Mouse (Mus musculus) liver, embryonic 12.5 days (tissue): Measurements from ENCODE around the gene Myo19. TPM values are rescaled to one million over a fixed set of nuclear protein-coding genes. Genes with fewer than 3 reads are reported as not detected.

Experiments used
- ATAC-seq: fragments of 200-750 bp; cut with Nextera tagmentation; 2 replicates; pipeline ENCODE4 v1.8.0; 2017; ENCODE audit warnings: moderate number of reproducible peaks, mild to moderate bottlenecking, moderate library complexity
- H3K27ac ChIP-seq: fragments of 300-500 bp; sonication (generic); 2 replicates; pipeline ENCODE4 v1.5.1; 2016; ENCODE audit warnings: mild to moderate bottlenecking
- H3K27me3 ChIP-seq: fragments of 300-500 bp; sonication (generic); replicated peaks from 2 replicates; pipeline ENCODE4 v1.6.1; 2016; ENCODE audit warnings: mild to moderate bottlenecking, moderate library complexity
- H3K36me3 ChIP-seq: fragments of 300-500 bp; sonication (generic); 2 replicates; pipeline ENCODE4 v1.6.1; 2016; ENCODE audit warnings: mild to moderate bottlenecking, moderate library complexity
- H3K4me1 ChIP-seq: fragments of 300-500 bp; sonication (generic); 2 replicates; pipeline ENCODE4 v1.6.1; 2016
- H3K4me2 ChIP-seq: fragments of 300-500 bp; sonication (generic); 2 replicates; pipeline ENCODE4 v1.6.1; 2016; ENCODE audit warnings: mild to moderate bottlenecking, moderate library complexity
- H3K4me3 ChIP-seq: fragments of 300-500 bp; sonication (generic); 2 replicates; pipeline ENCODE4 v1.5.1; 2016; ENCODE audit warnings: mild to moderate bottlenecking, moderate library complexity
- H3K9ac ChIP-seq: fragments of 300-500 bp; sonication (generic); 2 replicates; pipeline ENCODE4 v1.6.1; 2016; ENCODE audit warnings: mild to moderate bottlenecking, moderate library complexity
- H3K9me3 ChIP-seq: fragments of 300-500 bp; sonication (generic); replicated peaks from 2 replicates; pipeline ENCODE4 v1.6.1; 2016; ENCODE audit warnings: mild to moderate bottlenecking, moderate library complexity
- WGBS: fragments of 180-500 bp; shearing (Covaris S2); methylation state at CpG from one replicate; pipeline ENCODE4 v1.1.7; 2016; ENCODE audit not compliant: insufficient replicate concordance; 5-methylcytosine and 5-hydroxymethylcytosine counted together
- microRNA-seq: library from miRNA; unstranded; fragments of <30 nt; microRNA quantifications from one replicate; pipeline ENCODE4, GENCODE M21; 2017
- polyA plus RNA-seq: library from polyadenylated mRNA; unstranded; fragments of >200 nt; fragmentation: Nextera tagmentation; extraction: Ambion mirVana; gene quantifications from 2 replicates; pipeline ENCODE4 v1.2.1, GENCODE M21; 2016

The Myo19 gene
- polyA plus RNA-seq, 1 experiment from 2014 or later, result 7.6 TPM

GRCm38 (mm10) chr11:84956400-84956799, 76.5 kb downstream of the Myo19 start:
- peaks cover 83% of the 10 kb centered on the region for H3K27me3 ChIP-seq
- ATAC-seq, result no peak

GRCm38 (mm10) chr11:84957171-84957570, 77.2 kb downstream of the Myo19 start:
- no peak for ATAC-seq
- Histone ChIP-seq H3K4me1 (peaks cover 26% of the 10 kb centered on the region), H3K27ac (no peak overlapping the region), H3K4me3 (no peak overlapping the region), H3K27me3 (peaks cover 84% of the 10 kb centered on the region), H3K9me3 (no peaks in the 10 kb centered on the region), H3K36me3 (no peaks in the 10 kb centered on the region), H3K4me2 (peak overlapping the region; percentile 53; the same call in 1 of the 2 replicates), H3K9ac (no peak overlapping the region)
- WGBS, result 2% methylated on average over 15 of the region's 15 CpGs

More at GRCm38 (mm10) chr11:84956400-84956799, 76.5 kb downstream of the Myo19 start:
- WGBS, result 22% methylated on average over 5 of the region's 5 CpGs
- Histone ChIP-seq H3K9me3 (no peaks in the 10 kb centered on the region), H3K36me3 (no peaks in the 10 kb centered on the region), H3K4me1 (peaks cover 26% of the 10 kb centered on the region), H3K4me3 (no peak overlapping the region), H3K9ac (no peak overlapping the region), H3K27ac (no peak overlapping the region), H3K4me2 (no peak overlapping the region)

- H3K27me3 ChIP-seq, result peaks cover 82% of the 10 kb centered on the region
- H3K36me3 ChIP-seq, result no peaks in the 10 kb centered on the region
- H3K9me3 ChIP-seq, result no peaks in the 10 kb centered on the region
- peak within 1 kb of the TSS; percentile 53 for H3K4me2 ChIP-seq
- H3K4me3 ChIP-seq, result peak within 1 kb of the TSS; percentile 15
- H3K4me1 ChIP-seq, result peaks cover 26% of the 10 kb centered on the region
- H3K9ac ChIP-seq, result no peak within 1 kb of the TSS
- 3% methylated on average over 49 of the region's 49 CpGs for WGBS
- ATAC-seq, result no peak
- no peak within 1 kb of the TSS for H3K27ac ChIP-seq
Observed at GRCm38 (mm10) chr11:84957591-84958270, 77.8 kb downstream of the Myo19 start, which contains the start of gene Car4. TSS of gene Car4 (plus strand) at chr11:84957786.

GRCm38 (mm10) chr11:84958271-84958630, 78.3 kb downstream of the Myo19 start:
- H3K27me3 ChIP-seq, result peaks cover 83% of the 10 kb centered on the region
- no peak overlapping the region for H3K9ac ChIP-seq
- no peak for ATAC-seq
- H3K4me3 ChIP-seq, result peak overlapping the region; percentile 15; the same call in 1 of the 2 replicates
- 6% methylated on average over 11 of the region's 11 CpGs for WGBS
- H3K9me3 ChIP-seq, result no peaks in the 10 kb centered on the region
- no peaks in the 10 kb centered on the region for H3K36me3 ChIP-seq
- H3K4me1 ChIP-seq, result peaks cover 26% of the 10 kb centered on the region
- peak overlapping the region; percentile 53 for H3K4me2 ChIP-seq
- no peak overlapping the region for H3K27ac ChIP-seq

- WGBS, result 34% methylated on average over 5 of the region's 5 CpGs
- Histone ChIP-seq H3K4me1 (peaks cover 26% of the 10 kb centered on the region), H3K27me3 (peaks cover 79% of the 10 kb centered on the region), H3K27ac (no peak overlapping the region), H3K4me2 (no peak overlapping the region), H3K9ac (no peak overlapping the region), H3K4me3 (no peak overlapping the region), H3K9me3 (no peaks in the 10 kb centered on the region), H3K36me3 (no peaks in the 10 kb centered on the region)
- no peak for ATAC-seq
Observed at GRCm38 (mm10) chr11:84959181-84959580, 79.2 kb downstream of the Myo19 start.

GRCm38 (mm10) chr11:84959701-84960181, 79.8 kb downstream of the Myo19 start:
- H3K27ac ChIP-seq, result no peak overlapping the region
- H3K9ac ChIP-seq, result no peak overlapping the region
- peaks cover 26% of the 10 kb centered on the region for H3K4me1 ChIP-seq
- peaks cover 77% of the 10 kb centered on the region for H3K27me3 ChIP-seq
- H3K9me3 ChIP-seq, result no peaks in the 10 kb centered on the region
- H3K4me3 ChIP-seq, result no peak overlapping the region
- no peak for ATAC-seq
- no peak overlapping the region for H3K4me2 ChIP-seq
- 13% methylated on average over 9 of the region's 9 CpGs for WGBS
- no peaks in the 10 kb centered on the region for H3K36me3 ChIP-seq

- Histone ChIP-seq H3K27me3 (peaks cover 71% of the 10 kb centered on the region), H3K4me3 (no peak overlapping the region), H3K27ac (no peak overlapping the region), H3K4me1 (peaks cover 29% of the 10 kb centered on the region), H3K9me3 (no peaks in the 10 kb centered on the region), H3K36me3 (no peaks in the 10 kb centered on the region), H3K4me2 (no peak overlapping the region), H3K9ac (no peak overlapping the region)
- no peak for ATAC-seq
- WGBS, result 29% methylated on average over 3 of the region's 3 CpGs
Observed at GRCm38 (mm10) chr11:84960291-84960690, 80.3 kb downstream of the Myo19 start.

GRCm38 (mm10) chr11:84960780-84961179, 80.8 kb downstream of the Myo19 start:
- Histone ChIP-seq H3K9me3 (no peaks in the 10 kb centered on the region), H3K4me3 (no peak overlapping the region), H3K36me3 (no peaks in the 10 kb centered on the region), H3K27ac (no peak overlapping the region), H3K9ac (no peak overlapping the region), H3K4me1 (peaks cover 29% of the 10 kb centered on the region), H3K4me2 (no peak overlapping the region), H3K27me3 (peaks cover 68% of the 10 kb centered on the region)
- ATAC-seq, result no peak
- WGBS, result 40% methylated on average over 6 of the region's 6 CpGs

Small RNA genes within 50 kb of the gene (microRNA-seq; reads per million reads assigned to microRNA genes)
- gene Gm23564, result not detected

Other genes with a start within 250 kb of the Myo19 start
- gene Mrm1, start 60.6 kb upstream of the Myo19 start, polyA plus RNA-seq, result 18.6 and 20.6 TPM in 2 replicates
- gene Dhrs11, start 51.2 kb upstream of the Myo19 start, polyA plus RNA-seq, result 213 and 219 TPM in 2 replicates
- 75.5 and 76.8 TPM in 2 replicates for gene Ggnbp2, start 9.3 kb upstream of the Myo19 start, polyA plus RNA-seq
- gene Pigw, start 137 bp downstream of the Myo19 start, polyA plus RNA-seq, result 2.6 and 3.2 TPM in 2 replicates
- gene Znhit3, start 36.2 kb downstream of the Myo19 start, polyA plus RNA-seq, result 60.0 and 62.4 TPM in 2 replicates
- 2.7 and 3.1 TPM in 2 replicates for gene Car4, start 77.6 kb downstream of the Myo19 start, polyA plus RNA-seq